ENCODE assay signal across 13 mouse cellular contexts in the genomic region with DNA sequence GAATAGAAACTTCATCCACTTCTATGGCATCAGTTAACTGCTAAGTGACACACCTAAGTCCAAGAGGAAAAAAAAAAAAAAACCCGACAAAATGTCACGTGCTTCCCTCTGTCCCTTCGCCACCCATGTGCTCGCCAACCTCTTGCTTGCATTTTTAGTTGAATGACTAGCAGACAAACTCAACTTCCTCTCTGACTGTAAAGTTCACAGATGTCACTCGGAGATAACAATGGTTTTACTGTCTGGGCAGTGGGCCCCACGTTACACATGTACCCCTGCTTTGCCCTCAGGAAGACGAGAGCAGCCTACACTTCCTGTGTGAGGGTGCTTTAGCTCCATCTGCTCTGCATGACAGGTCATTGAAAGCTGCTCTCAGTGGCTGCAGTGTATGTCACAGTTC. TPM values are rescaled to one million over a fixed set of nuclear protein-coding genes. Genes with fewer than 3 reads are reported as not detected.
DNase-seq lines count a peak whose midpoint lies in the region; ATAC-seq and TF ChIP-seq lines count a peak whose summit lies in the region.
"Had no signal": no experiment of that assay in that cellular context is flagged by ENCODE, and none has a peak within 500 bp of the region (broad histone marks: within the 10 kb centered on the region; RNA-seq: fewer than 3 reads in every experiment).

No protein-coding gene starts in this region.

- H3K4me3 ChIP-seq in G1E (ENCODE audit: low read depth, low read length) = no peak overlapping the region
- no peak overlapping the region for H3K4me3 ChIP-seq in liver, embryonic 14.5 days (ENCODE audit: insufficient read depth in 1 of 2, low read depth in 2 of 2, low read length in 2 of 2)
- H3K4me3 ChIP-seq in hindbrain, embryonic 12.5 days = no peak overlapping the region
- H3K4me3 ChIP-seq: forebrain, embryonic 12.5 days; heart, embryonic 10.5 days; midbrain, embryonic 12.5 days had no signal

- no peak for TF ChIP-seq EP300 in liver, embryonic 14.5 days (IDR thresholded peaks at IDR 0.05; ENCODE audit: low read depth)

- TF ChIP-seq CTCF in G1E (IDR thresholded peaks at IDR 0.05; ENCODE audit: low read depth, low read length) = no peak
- no peak for TF ChIP-seq CTCF in liver, embryonic 14.5 days (IDR thresholded peaks at IDR 0.05; ENCODE audit: low read depth)

- H3K4me1 ChIP-seq in G1E (ENCODE audit: insufficient read depth, low read depth, low read length) = no peaks in the 10 kb centered on the region
- peaks cover 7 to 16% of the 10 kb centered on the region in 2 experiments; a peak in 3 of 4 replicates for H3K4me1 ChIP-seq in liver, embryonic 14.5 days (replicated peaks; ENCODE audit: control insufficient read depth in 2 of 2, insufficient read depth in 2 of 2, low read length in 1 of 2)
- no peaks in the 10 kb centered on the region for H3K4me1 ChIP-seq in hindbrain, embryonic 12.5 days
- H3K4me1 ChIP-seq: forebrain, embryonic 12.5 days; heart, embryonic 10.5 days; midbrain, embryonic 12.5 days had no signal

- no peaks in the 10 kb centered on the region for H3K36me3 ChIP-seq in G1E (replicated peaks)
- H3K36me3 ChIP-seq in liver, embryonic 14.5 days (replicated peaks; ENCODE audit: control insufficient read depth, insufficient read depth, low read depth) = no peaks in the 10 kb centered on the region; the same call in 1 of the 2 replicates
- no peaks in the 10 kb centered on the region for H3K36me3 ChIP-seq in hindbrain, embryonic 12.5 days
- H3K36me3 ChIP-seq: forebrain, embryonic 12.5 days; heart, embryonic 10.5 days; midbrain, embryonic 12.5 days had no signal

- ATAC-seq in G1E (ENCODE audit: extremely low read depth, insufficient number of reproducible peaks, low FRiP score, poor library complexity, severe bottlenecking) = peak; percentile 15; the same call in 1 of the 2 replicates
- peak; percentile 60 for ATAC-seq in liver, embryonic 14.5 days (ENCODE audit: insufficient read depth)
- ATAC-seq in hindbrain, embryonic 12.5 days (ENCODE audit: low FRiP score) = no peak
- ATAC-seq: hindbrain, postnatal 0 days had no signal

- DNase-seq in CD4-positive helper T cell, adult 2 months (ENCODE audit: low read depth, low spot score) = peak; percentile 86
- no peak for DNase-seq in G1E (ENCODE audit: low spot score)
- DNase-seq in liver, embryonic 14.5 days (ENCODE audit: low read depth in 3 of 3, low spot score in 3 of 3) = no peak
- DNase-seq in spleen, postnatal 36 days (ENCODE audit: low spot score in 2 of 2) = peak; percentile 71 to 74
- DNase-seq in cerebellum, adult 9-10 months = no peak
- DNase-seq in layer of hippocampus, postnatal 25 days (ENCODE audit: extremely low spot score in 1 of 2, low spot score in 1 of 2) = no peak
- DNase-seq: cerebellum, postnatal 25 days had no signal

- WGBS in liver, embryonic 14.5 days (ENCODE audit: insufficient replicate concordance) = 21% methylated on average over 7 of the region's 7 CpGs
- WGBS in hindbrain, embryonic 12.5 days = 67% methylated on average over 7 of the region's 7 CpGs

- peaks cover 69% of the 10 kb centered on the region for H3K9me3 ChIP-seq in G1E (replicated peaks)
- H3K9me3 ChIP-seq in liver, embryonic 14.5 days (ENCODE audit: control insufficient read depth, low read length) = no peaks in the 10 kb centered on the region
- no peaks in the 10 kb centered on the region for H3K9me3 ChIP-seq in hindbrain, embryonic 12.5 days (replicated peaks)
- H3K9me3 ChIP-seq: forebrain, embryonic 12.5 days; heart, embryonic 10.5 days; midbrain, embryonic 12.5 days had no signal

- no peak overlapping the region for H3K27ac ChIP-seq in liver, embryonic 14.5 days
- H3K27ac ChIP-seq in hindbrain, embryonic 12.5 days = no peak overlapping the region
- H3K27ac ChIP-seq: forebrain, embryonic 12.5 days; heart, embryonic 10.5 days; hindbrain, postnatal 0 days; midbrain, embryonic 12.5 days had no signal

- H3K4me2 ChIP-seq in liver, embryonic 14.5 days (ENCODE audit: low read depth) = no peak overlapping the region
- no peak overlapping the region for H3K4me2 ChIP-seq in hindbrain, embryonic 12.5 days (replicated peaks)
- H3K4me2 ChIP-seq: forebrain, embryonic 12.5 days; midbrain, embryonic 12.5 days had no signal

- no peaks in the 10 kb centered on the region for H3K27me3 ChIP-seq in G1E (ENCODE audit: insufficient read depth, low read length)
- no peaks in the 10 kb centered on the region for H3K27me3 ChIP-seq in liver, embryonic 14.5 days (ENCODE audit: control insufficient read depth, insufficient read depth, low read length)
- H3K27me3 ChIP-seq in hindbrain, embryonic 12.5 days = no peaks in the 10 kb centered on the region
- H3K27me3 ChIP-seq: forebrain, embryonic 12.5 days; midbrain, embryonic 12.5 days had no signal

- H3K9ac ChIP-seq in liver, embryonic 14.5 days (replicated peaks) = no peak overlapping the region
- no peak overlapping the region for H3K9ac ChIP-seq in hindbrain, embryonic 12.5 days
- H3K9ac ChIP-seq: forebrain, embryonic 12.5 days; midbrain, embryonic 12.5 days had no signal

RNA-seq across cellular contexts. Expression of gene Ubash3a, which starts 16.2 kb away (rescaled TPM):
- total RNA-seq in G1E (2014; fragmentation: Nextera tagmentation) (not detected in 2 replicates), G1E (2017) (0.17 and 0.33 TPM in 2 replicates)
- not detected in 2 replicates for polyA plus RNA-seq in G1E (2012)
- polyA plus RNA-seq in liver, embryonic 14.5 days (2012; rRNA removed) = 7.7 and 8.4 TPM in 2 replicates
- polyA plus RNA-seq in liver, embryonic 14.5 days (2014; fragmentation: Nextera tagmentation; extraction: Ambion mirVana) = 11.8 and 13.8 TPM in 2 replicates
- total RNA-seq in layer of hippocampus, postnatal 25 days (2021) = under 1 TPM; 0.38 to 0.91 TPM
- 0.65 TPM in 1 of 2 replicates, not detected in the other for polyA plus RNA-seq in hindbrain, embryonic 12.5 days (2016; fragmentation: Nextera tagmentation; extraction: Ambion mirVana)
- polyA plus RNA-seq: hindbrain, postnatal 0 days had no signal

RNA-seq across cellular contexts. Expression of gene Tmprss3, which starts 25.1 kb away (rescaled TPM):
- total RNA-seq in G1E (2014; fragmentation: Nextera tagmentation) (not detected in 2 replicates), G1E (2017) (not detected in 2 replicates)
- not detected in 2 replicates for polyA plus RNA-seq in G1E (2012)
- polyA plus RNA-seq in liver, embryonic 14.5 days (2012; rRNA removed) = 0.27 and 0.39 TPM in 2 replicates
- polyA plus RNA-seq in liver, embryonic 14.5 days (2014; fragmentation: Nextera tagmentation; extraction: Ambion mirVana) = 0.13 and 0.25 TPM in 2 replicates
- total RNA-seq in layer of hippocampus, postnatal 25 days (2021) = not detected
- polyA plus RNA-seq in hindbrain, embryonic 12.5 days (2016; fragmentation: Nextera tagmentation; extraction: Ambion mirVana) = 0.12 TPM in 1 of 2 replicates, not detected in the other
- total RNA-seq: layer of hippocampus, postnatal 10 days had no signal
- polyA plus RNA-seq: forebrain, embryonic 12.5 days; heart, embryonic 10.5 days; midbrain, embryonic 12.5 days had no signal

RNA-seq across cellular contexts. Expression of gene Rsph1, which starts 53.3 kb away (rescaled TPM):
- total RNA-seq in G1E (2014; fragmentation: Nextera tagmentation) (not detected in 2 replicates), G1E (2017) (not detected in 2 replicates)
- not detected in 2 replicates for polyA plus RNA-seq in G1E (2012)
- polyA plus RNA-seq in liver, embryonic 14.5 days (2012; rRNA removed) = 0.04 and 0.08 TPM in 2 replicates
- 0.14 and 0.22 TPM in 2 replicates for polyA plus RNA-seq in liver, embryonic 14.5 days (2014; fragmentation: Nextera tagmentation; extraction: Ambion mirVana)
- 10 to 100 TPM; 13.8 to 14.2 TPM for total RNA-seq in layer of hippocampus, postnatal 25 days (2021)
- polyA plus RNA-seq in hindbrain, embryonic 12.5 days (2016; fragmentation: Nextera tagmentation; extraction: Ambion mirVana) = 6.9 and 8.2 TPM in 2 replicates

RNA-seq across cellular contexts. Expression of gene Tff1, which starts 58.8 kb away (rescaled TPM):
- not detected in 2 replicates for total RNA-seq in G1E (2014; fragmentation: Nextera tagmentation)
- total RNA-seq in G1E (2017) = not detected in 2 replicates
- polyA plus RNA-seq in G1E (2012) = not detected in 2 replicates
- polyA plus RNA-seq in liver, embryonic 14.5 days (2012; rRNA removed) = not detected in 2 replicates
- polyA plus RNA-seq in liver, embryonic 14.5 days (2014; fragmentation: Nextera tagmentation; extraction: Ambion mirVana) = not detected in 2 replicates
- total RNA-seq in layer of hippocampus, postnatal 25 days (2021) = not detected
- polyA plus RNA-seq in hindbrain, embryonic 12.5 days (2016; fragmentation: Nextera tagmentation; extraction: Ambion mirVana) = not detected in 2 replicates
- total RNA-seq: hindbrain, postnatal 0 days; layer of hippocampus, postnatal 10 days had no signal
- polyA plus RNA-seq: forebrain, embryonic 12.5 days; hindbrain, postnatal 0 days; midbrain, embryonic 12.5 days had no signal

Comparison
In these comparisons a context has a peak if more than half of its experiments do, and no peak if none do; other contexts are left out.
1. DNase-seq: peak in CD4-positive helper T cell, adult 2 months (single experiment) and spleen, postnatal 36 days (2 of 2); none in G1E (single experiment), liver, embryonic 14.5 days (0 of 3), cerebellum, adult 9-10 months (single experiment) and layer of hippocampus, postnatal 25 days (0 of 2).